Mouse (Mus musculus) heart, embryonic 12.5 days (tissue): ENCODE measurements around the gene Nsg1. TPM values are rescaled to one million over a fixed set of nuclear protein-coding genes. Genes with fewer than 3 reads are reported as not detected.

Experiments used
- ATAC-seq: fragments of 200-750 bp; cut with Nextera tagmentation; 2 replicates; pipeline ENCODE4 v1.8.0; 2017; ENCODE audit warnings: moderate TSS enrichment, moderate library complexity; ENCODE audit not compliant: insufficient number of reproducible peaks, low FRiP score
- H3K27ac ChIP-seq: fragments of 300-500 bp; sonication (generic); 2 replicates; pipeline ENCODE4 v1.5.1; 2016; ENCODE audit warnings: mild to moderate bottlenecking, moderate library complexity; ENCODE audit not compliant: poor library complexity, severe bottlenecking
- H3K27me3 ChIP-seq: fragments of 300-500 bp; sonication (generic); replicated peaks from 2 replicates; pipeline ENCODE4 v1.6.1; 2016; ENCODE audit warnings: mild to moderate bottlenecking, moderate library complexity
- H3K36me3 ChIP-seq: fragments of 300-500 bp; sonication (generic); 2 replicates; pipeline ENCODE4 v1.6.1; 2016; ENCODE audit warnings: mild to moderate bottlenecking, moderate library complexity
- H3K4me1 ChIP-seq: fragments of 300-500 bp; sonication (generic); replicated peaks from 2 replicates; pipeline ENCODE4 v1.6.1; 2016; ENCODE audit warnings: mild to moderate bottlenecking
- H3K4me2 ChIP-seq: fragments of 300-500 bp; sonication (generic); 2 replicates; pipeline ENCODE4 v1.6.1; 2016; ENCODE audit warnings: mild to moderate bottlenecking, moderate library complexity
- H3K4me3 ChIP-seq: fragments of 300-500 bp; sonication (generic); 2 replicates; pipeline ENCODE4 v1.5.1; 2016; ENCODE audit warnings: mild to moderate bottlenecking
- H3K9ac ChIP-seq: fragments of 300-500 bp; sonication (generic); 2 replicates; pipeline ENCODE4 v1.6.1; 2016; ENCODE audit warnings: mild to moderate bottlenecking, moderate library complexity
- H3K9me3 ChIP-seq: fragments of 300-500 bp; sonication (generic); replicated peaks from 2 replicates; pipeline ENCODE4 v1.6.1; 2016; ENCODE audit warnings: mild to moderate bottlenecking, moderate library complexity
- WGBS: fragments of 180-500 bp; shearing (Covaris S2); methylation state at CpG from one replicate; pipeline ENCODE4 v1.1.7; 2016; 5-methylcytosine and 5-hydroxymethylcytosine counted together
- polyA plus RNA-seq: library from polyadenylated mRNA; unstranded; fragments of >200 nt; fragmentation: Nextera tagmentation; extraction: Ambion mirVana; gene quantifications from 2 replicates; pipeline ENCODE4 v1.2.1, GENCODE M21; 2016

Gene Nsg1
- polyA plus RNA-seq: 16.4 and 18.6 TPM in 2 replicates

DNA sequence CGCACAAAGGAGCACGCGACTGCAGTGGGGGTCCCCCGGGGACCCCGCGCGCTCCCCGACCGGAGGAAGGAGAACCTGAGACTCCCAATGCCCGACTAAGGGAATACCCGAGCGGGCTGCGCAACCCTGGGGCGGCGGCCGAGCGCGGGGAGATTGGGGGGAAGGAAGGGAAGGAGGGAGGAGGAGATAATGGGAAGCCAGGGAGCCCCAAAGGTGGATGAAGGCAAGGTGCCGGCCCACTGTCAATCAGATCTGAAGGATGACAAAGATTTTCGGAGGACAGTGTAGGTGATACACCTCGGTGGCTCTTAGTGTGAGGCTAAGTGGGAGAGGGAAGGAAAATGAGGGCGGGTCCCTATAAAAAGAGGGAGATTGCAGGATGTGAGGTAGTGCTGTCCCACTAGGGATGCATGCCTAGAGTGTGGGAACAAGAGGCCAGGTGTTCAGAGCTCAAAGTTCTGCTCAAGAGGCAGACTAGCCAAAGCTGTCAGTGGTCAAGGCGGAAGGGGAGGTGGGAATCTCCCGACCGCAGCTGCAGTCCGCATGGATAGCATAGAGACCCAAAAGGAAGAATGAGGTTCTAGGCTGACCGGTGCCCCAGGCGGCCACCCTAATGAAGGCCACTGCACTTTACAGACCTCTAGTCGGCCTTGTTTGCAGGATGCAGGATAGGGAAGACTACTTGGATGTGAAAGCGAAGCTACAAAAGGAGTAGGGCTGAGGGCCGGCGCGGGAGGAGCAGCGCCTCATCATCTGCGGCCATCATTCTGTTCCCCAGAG lies at the start of gene Nsg1:
Gene Nsg1 (minus strand): TSS at position 274 of the 780 bp plus-strand sequence.
- Histone ChIP-seq H3K27ac (no peak within 1 kb of the TSS), H3K9ac (peak within 1 kb of the TSS; percentile 76), H3K27me3 (peaks cover 70% of the 10 kb centered on the region), H3K4me1 (0 out of 2 replicates have a peak, but pooled peaks cover 3% of the 10 kb centered on the region), H3K9me3 (no peaks in the 10 kb centered on the region), H3K4me2 (peak within 1 kb of the TSS; percentile 95), H3K4me3 (peak within 1 kb of the TSS; percentile 61), H3K36me3 (peaks cover under 1% of the 10 kb centered on the region; the same call in 1 of the 2 replicates)
- 9% methylated on average over 35 of the region's 35 CpGs for WGBS
- 0 out of 2 replicates have a peak, but pooled peaks have one; percentile 16 for ATAC-seq

DNA sequence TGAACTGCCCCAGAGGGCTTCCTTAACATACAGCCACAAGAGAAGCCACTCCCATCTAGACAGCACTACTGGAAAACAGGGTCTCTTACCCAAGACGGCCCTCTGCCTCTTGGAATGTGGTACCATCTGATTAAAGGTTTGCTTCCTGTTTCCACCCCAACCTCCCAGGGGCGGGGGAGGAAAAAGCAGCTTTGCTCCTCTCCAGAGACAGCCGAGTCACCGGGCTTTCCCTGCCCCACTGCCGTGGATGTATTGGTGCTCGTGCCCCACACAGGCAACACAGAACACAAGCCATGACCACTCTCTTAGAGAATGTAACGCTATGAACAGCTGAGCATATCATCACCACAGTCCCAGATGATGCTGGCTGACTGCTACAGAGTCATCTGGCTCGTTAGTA lies 49.3 kb upstream of the Nsg1 start:
- Histone ChIP-seq H3K9ac (no peak overlapping the region), H3K4me3 (no peak overlapping the region), H3K4me2 (no peak overlapping the region), H3K27me3 (no peaks in the 10 kb centered on the region), H3K27ac (no peak overlapping the region), H3K36me3 (peaks cover 63% of the 10 kb centered on the region), H3K4me1 (peaks cover 22% of the 10 kb centered on the region), H3K9me3 (no peaks in the 10 kb centered on the region)
- WGBS: 41% methylated on average over 8 of the region's 8 CpGs
- ATAC-seq: 0 out of 2 replicates have a peak, but pooled peaks have one; percentile 22

DNA sequence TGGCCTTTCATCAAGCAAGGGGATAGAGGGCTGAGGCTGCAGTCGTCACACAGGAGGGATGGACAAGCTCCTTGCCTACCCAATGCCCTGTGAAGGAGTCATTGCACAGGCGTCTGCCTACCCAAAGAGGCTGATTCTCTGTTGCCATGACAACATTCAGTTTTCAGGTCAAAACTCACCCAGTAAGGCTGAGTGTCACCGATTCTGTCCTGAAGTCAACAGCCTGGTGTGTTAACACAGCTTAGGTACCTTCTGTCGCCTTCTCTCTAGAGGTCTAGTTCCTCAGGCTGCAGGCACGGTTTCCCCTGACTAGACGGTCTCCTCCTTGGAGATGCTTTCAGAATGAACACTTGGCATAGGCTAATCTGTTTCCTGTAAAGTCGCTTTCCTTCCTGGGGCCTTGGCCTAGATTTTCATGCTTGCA lies 45.6 kb upstream of the Nsg1 start:
- Histone ChIP-seq H3K36me3 (peaks cover 69% of the 10 kb centered on the region), H3K4me1 (peaks cover 22% of the 10 kb centered on the region), H3K4me3 (no peak overlapping the region), H3K27ac (no peak overlapping the region), H3K9ac (no peak overlapping the region), H3K27me3 (no peaks in the 10 kb centered on the region), H3K9me3 (no peaks in the 10 kb centered on the region), H3K4me2 (no peak overlapping the region)
- 75% methylated on average over 7 of the region's 7 CpGs for WGBS
- no peak for ATAC-seq

DNA sequence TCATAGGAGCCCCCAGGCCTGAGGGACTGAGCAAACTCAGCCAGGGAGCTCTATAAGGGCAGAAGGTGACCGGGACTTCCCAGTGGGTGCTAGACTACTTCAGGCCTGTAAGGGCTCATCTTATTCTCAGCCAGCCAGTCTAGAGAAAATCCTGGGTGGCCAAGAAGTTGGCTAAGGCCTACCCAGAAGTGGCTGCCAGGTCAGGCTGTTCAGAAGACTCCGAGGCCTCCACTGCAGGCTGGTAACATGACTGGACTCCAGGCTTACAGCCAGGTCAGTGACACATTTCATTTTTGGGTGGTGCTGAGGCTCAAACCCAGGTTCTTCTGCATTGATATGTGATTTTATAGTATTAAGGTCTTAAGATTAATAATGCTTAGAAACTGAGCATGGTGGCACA lies 40.0 kb upstream of the Nsg1 start:
- Histone ChIP-seq H3K9me3 (no peaks in the 10 kb centered on the region), H3K4me3 (no peak overlapping the region), H3K27ac (no peak overlapping the region), H3K4me1 (no peaks in the 10 kb centered on the region), H3K4me2 (no peak overlapping the region), H3K27me3 (no peaks in the 10 kb centered on the region), H3K36me3 (peaks cover 50% of the 10 kb centered on the region), H3K9ac (no peak overlapping the region)
- 93% methylated on average over 2 of the region's 2 CpGs for WGBS
- no peak for ATAC-seq

DNA sequence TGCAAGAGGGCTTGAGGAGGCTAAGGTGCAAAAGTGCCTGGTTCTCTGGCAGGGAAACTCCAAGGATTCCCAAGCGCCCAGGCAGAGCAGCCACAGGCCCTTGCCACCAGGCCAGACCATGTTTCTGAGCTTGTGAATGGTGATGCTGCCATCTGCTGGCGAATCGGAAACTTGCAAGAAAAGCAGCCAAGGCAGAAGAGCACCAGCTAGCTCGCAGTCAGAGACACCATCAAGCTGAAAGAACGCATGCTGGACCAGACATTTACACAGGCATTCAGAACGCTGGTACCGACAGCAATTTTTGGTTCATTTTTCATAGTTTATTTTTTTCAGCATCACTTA lies 37.7 kb upstream of the Nsg1 start:
- peaks cover 28% of the 10 kb centered on the region for H3K36me3 ChIP-seq
- WGBS: 23% methylated on average over 7 of the region's 7 CpGs
- H3K4me2 ChIP-seq: no peak overlapping the region
- no peak overlapping the region for H3K27ac ChIP-seq
- H3K27me3 ChIP-seq: no peaks in the 10 kb centered on the region
- 0 out of 2 replicates have a peak, but pooled peaks have one; percentile 45 for ATAC-seq
- no peak overlapping the region for H3K9ac ChIP-seq
- H3K4me3 ChIP-seq: no peak overlapping the region
- H3K9me3 ChIP-seq: no peaks in the 10 kb centered on the region
- H3K4me1 ChIP-seq: no peaks in the 10 kb centered on the region

DNA sequence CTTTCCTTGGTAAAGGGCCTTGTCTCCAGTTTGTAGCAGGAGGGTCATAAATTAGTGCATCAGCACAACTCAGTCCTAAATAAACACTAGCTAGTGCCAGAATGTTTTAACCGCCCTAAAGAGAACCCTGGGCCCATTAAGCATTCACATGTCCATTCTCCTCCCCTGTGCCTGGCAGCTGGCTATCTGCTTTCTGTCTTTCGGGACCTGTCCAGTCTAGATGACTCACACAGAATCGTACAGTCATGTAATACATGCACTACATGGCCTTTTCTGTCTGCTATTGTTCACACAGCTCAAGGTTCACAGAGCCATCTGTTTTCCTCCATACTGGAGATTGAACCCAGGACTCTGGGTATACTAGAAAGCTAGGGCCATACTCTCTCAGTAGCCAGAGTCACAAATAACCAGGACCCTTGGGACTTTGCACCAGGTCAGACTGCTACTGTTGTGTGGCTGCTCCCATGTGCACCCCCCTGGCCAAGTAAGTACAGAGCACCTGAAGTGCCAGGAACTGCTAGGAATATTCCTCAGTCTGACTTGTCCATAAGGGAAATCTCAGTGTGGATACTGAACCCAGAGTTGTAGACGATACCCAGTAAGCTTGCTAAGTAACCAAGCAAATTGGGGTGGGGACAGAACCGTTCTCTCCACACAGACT lies 37.2 kb upstream of the Nsg1 start:
- no peak overlapping the region for H3K4me3 ChIP-seq
- H3K27me3 ChIP-seq: no peaks in the 10 kb centered on the region
- no peak overlapping the region for H3K4me2 ChIP-seq
- ATAC-seq: no peak
- 0 out of 2 replicates have a peak overlapping the region, but pooled peaks have one; percentile 14 for H3K9ac ChIP-seq
- no peaks in the 10 kb centered on the region for H3K4me1 ChIP-seq
- 56% methylated on average over 5 of the region's 5 CpGs for WGBS
- H3K36me3 ChIP-seq: peaks cover 23% of the 10 kb centered on the region
- no peak overlapping the region for H3K27ac ChIP-seq
- H3K9me3 ChIP-seq: no peaks in the 10 kb centered on the region

DNA sequence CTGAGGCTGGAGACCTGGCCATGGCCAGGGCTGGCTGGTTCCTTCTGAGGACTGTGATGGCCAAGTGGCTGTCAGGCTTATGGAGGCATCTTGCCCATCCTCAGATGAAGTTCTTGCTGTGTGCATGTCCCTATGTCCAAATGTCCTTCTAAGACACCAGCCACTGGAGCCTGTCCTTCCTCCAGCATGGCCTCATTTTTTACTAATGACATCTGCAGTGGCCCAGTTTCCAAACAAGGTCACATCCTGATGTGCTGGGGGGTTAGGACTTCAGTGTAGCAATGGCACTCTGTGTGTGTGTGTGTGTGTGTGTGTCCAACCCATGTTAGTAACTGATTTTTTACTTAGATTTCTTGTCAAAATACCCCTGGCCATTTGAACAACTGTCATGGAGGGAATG lies 36.2 kb upstream of the Nsg1 start:
- no peak for ATAC-seq
- Histone ChIP-seq H3K9ac (no peak overlapping the region), H3K36me3 (peaks cover 13% of the 10 kb centered on the region), H3K27ac (no peak overlapping the region), H3K9me3 (no peaks in the 10 kb centered on the region), H3K4me2 (no peak overlapping the region), H3K27me3 (no peaks in the 10 kb centered on the region), H3K4me1 (no peaks in the 10 kb centered on the region), H3K4me3 (no peak overlapping the region)

DNA sequence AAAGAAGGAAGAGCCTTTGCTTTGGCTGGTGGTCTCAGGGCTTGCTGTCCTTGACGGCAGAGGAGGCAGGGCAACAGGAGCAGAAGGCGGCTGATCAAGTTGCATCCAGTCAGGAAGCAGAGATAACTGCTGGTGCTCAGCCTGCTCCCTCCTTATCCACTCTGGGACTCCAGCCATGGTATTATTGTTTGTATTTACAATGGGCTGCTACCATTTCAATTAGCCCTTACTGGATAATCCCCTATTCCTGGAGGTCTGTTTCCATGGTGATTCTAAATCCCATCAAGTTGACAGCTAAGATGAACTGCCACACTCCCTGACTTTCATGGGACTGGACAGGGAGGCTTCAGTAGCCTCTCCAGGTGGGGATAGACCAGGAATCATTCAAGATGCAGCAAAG lies 35.2 kb upstream of the Nsg1 start:
- no peaks in the 10 kb centered on the region for H3K27me3 ChIP-seq
- no peak overlapping the region for H3K4me3 ChIP-seq
- H3K4me1 ChIP-seq: no peaks in the 10 kb centered on the region
- no peak overlapping the region for H3K4me2 ChIP-seq
- no peak overlapping the region for H3K9ac ChIP-seq
- H3K27ac ChIP-seq: no peak overlapping the region
- ATAC-seq: no peak
- WGBS: 22% methylated on average over 2 of the region's 2 CpGs
- H3K36me3 ChIP-seq: peaks cover 5% of the 10 kb centered on the region
- H3K9me3 ChIP-seq: no peaks in the 10 kb centered on the region

DNA sequence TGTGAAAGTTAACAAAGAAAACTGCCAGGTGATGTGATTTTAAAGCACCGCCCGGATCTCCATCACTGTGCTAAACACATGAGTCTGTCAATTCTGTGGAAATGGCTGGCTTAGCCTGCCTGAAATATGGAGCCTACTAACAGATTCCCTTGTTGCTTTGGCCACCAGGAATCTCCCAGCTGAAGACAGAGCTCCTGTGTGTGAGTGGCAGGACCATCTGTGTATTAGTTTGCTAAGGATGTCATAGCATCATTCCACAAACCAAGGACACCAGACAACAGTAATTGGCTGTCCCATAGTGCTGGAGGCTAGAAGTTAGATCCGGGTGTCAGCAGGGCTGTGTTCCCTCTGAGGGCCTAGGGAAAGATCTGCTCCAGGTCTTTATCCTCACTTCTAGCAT lies 31.2 kb upstream of the Nsg1 start:
- H3K4me1 ChIP-seq: no peaks in the 10 kb centered on the region
- 82% methylated on average over 3 of the region's 3 CpGs for WGBS
- no peak overlapping the region for H3K27ac ChIP-seq
- H3K4me2 ChIP-seq: no peak overlapping the region
- peaks cover 4% of the 10 kb centered on the region; the same call in 1 of the 2 replicates for H3K9me3 ChIP-seq
- no peak overlapping the region for H3K4me3 ChIP-seq
- ATAC-seq: no peak
- no peak overlapping the region for H3K9ac ChIP-seq
- no peaks in the 10 kb centered on the region for H3K36me3 ChIP-seq
- peaks cover 3% of the 10 kb centered on the region; the same call in 1 of the 2 replicates for H3K27me3 ChIP-seq

DNA sequence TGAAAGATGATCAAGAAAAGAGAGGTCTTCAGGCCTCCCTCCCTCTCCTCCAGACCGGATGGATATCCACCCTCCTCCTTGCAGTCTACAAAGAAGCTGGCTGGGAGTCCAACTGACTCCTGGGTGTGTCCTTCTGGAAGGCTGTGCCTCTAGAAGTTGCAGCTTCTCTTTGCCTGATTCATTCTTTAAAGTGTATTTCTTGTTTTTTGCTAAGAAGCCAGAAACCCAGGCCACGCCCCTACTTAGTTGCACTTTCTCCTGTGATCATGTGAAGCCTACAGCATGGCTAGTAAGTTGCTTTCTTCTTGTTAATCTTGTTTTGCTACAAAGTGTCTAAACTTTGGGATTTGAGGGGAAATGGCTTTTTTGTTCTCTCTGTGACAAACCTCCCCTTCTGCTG lies 27.3 kb upstream of the Nsg1 start:
- H3K9ac ChIP-seq: no peak overlapping the region
- WGBS: 70% methylated on average over 2 of the region's 2 CpGs
- H3K4me3 ChIP-seq: no peak overlapping the region
- peaks cover 3% of the 10 kb centered on the region; the same call in 1 of the 2 replicates for H3K27me3 ChIP-seq
- ATAC-seq: no peak
- no peaks in the 10 kb centered on the region for H3K36me3 ChIP-seq
- H3K27ac ChIP-seq: no peak overlapping the region
- H3K4me2 ChIP-seq: no peak overlapping the region
- peaks cover 4% of the 10 kb centered on the region; the same call in 1 of the 2 replicates for H3K9me3 ChIP-seq
- H3K4me1 ChIP-seq: no peaks in the 10 kb centered on the region

DNA sequence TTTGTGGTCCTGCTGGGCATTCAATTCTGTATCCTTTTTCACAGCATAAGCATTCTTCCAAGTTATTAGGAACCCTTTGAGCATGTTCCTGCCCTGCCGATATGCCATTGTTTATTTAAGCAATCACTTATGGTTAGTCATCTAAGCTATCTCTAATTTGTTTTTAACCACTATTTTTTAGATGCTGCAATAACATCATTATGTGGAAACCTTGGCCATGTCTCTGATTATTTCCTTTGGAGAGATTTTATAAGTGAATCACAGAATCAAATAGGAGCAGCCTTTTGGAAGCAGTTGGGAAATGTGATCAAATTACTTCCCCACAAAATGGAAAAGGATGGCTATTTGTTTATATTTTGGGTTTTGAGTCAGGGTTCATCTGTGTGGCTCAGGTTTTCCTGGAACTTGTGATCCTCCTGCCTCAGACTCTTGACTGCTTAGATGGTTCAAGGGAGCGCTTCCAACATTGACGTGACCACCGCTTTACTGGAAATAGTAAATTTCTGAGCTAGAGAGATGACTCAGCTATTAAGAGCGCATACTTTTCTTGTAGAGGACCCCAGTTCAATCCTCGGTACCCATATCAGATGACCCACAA lies 25.1 kb upstream of the Nsg1 start:
- Histone ChIP-seq H3K4me2 (no peak overlapping the region), H3K4me1 (no peaks in the 10 kb centered on the region), H3K36me3 (no peaks in the 10 kb centered on the region), H3K9me3 (peaks cover 3% of the 10 kb centered on the region; the same call in 1 of the 2 replicates), H3K27me3 (peaks cover 3% of the 10 kb centered on the region; the same call in 1 of the 2 replicates), H3K9ac (no peak overlapping the region), H3K4me3 (no peak overlapping the region), H3K27ac (no peak overlapping the region)
- no peak for ATAC-seq
- WGBS: 73% methylated on average over 6 of the region's 6 CpGs
